Mouse (Mus musculus) lung, postnatal 25 days (tissue): ENCODE data around the gene Olfr618.
"Not testable (repeated sequence)": the region's sequence is repeated elsewhere in the genome, so short reads cannot be mapped to it uniquely, and the experiment has no call there.

Experiments
- DNase-seq: peaks from one replicate; pipeline ENCODE4 v3.0.0; 2022; ENCODE audit warnings: low spot score

The Olfr618 gene

DNA sequence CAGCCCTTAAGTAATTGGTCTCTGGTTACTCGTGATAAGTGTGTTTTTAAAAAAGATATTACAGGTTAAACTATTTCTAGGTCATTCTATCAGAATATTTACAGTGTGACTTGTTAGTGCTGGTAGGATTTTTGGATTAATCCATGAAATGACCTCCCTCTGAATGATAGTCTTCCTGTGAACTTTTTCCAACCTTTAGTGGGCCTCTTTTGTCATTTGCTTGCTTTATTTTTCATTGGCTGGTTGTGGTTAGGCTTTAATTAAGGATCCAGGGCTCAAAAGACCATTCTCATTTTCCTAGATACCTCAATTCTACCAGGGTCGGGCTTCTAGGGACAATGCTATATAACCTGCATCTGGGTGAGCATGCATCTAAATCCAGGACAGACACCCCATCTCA lies at the start of gene Olfr618:
Olfr618 (plus strand) TSS at position 301 of the 400 bp plus-strand sequence.
- no peak for DNase-seq

DNA sequence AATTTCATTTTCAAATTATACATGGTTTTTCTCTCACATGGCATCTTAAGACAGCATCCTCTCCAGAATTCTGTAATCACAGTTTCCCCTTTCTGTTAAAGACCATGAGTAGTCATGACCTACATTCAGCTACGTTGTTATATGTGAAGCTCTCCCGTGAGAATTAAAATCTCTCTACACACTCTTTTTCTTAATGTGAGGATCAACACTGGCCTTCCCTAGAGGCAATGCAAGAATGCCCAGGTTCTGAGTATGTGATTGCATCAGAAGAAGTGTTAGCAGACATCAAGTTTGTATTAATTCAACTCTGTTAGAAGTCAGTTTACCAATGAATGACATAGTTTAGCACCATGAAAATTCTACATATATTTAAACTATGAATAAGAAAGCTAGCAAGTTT lies 47.3 kb upstream of the Olfr618 start, which contains the start of gene Olfr612:
Olfr612 (minus strand) TSS at position 101 of the 400 bp plus-strand sequence.
- not testable (repeated sequence) for DNase-seq

DNA sequence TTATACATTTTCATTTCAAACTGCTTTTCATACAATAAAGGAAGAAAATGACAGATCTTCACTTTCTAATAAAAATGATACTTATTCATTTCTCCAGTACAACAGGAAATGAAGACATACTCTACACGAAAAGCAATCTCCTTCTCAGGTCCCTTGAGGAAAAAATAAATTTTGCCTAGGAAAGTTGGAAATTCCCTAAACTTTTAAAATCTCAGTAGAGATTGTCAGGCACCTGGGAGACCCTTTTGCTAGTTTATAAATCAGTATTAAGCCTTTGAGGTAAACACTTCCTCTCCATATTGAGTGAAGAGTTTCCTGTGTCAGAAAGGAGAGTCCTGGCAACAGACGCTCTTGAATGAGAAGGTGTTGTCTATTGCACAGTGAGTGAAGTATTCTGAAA lies 42.1 kb upstream of the Olfr618 start, which contains the start of gene Olfr613:
Olfr613 (plus strand) TSS at position 301 of the 400 bp plus-strand sequence.
- DNase-seq, result no peak

DNA sequence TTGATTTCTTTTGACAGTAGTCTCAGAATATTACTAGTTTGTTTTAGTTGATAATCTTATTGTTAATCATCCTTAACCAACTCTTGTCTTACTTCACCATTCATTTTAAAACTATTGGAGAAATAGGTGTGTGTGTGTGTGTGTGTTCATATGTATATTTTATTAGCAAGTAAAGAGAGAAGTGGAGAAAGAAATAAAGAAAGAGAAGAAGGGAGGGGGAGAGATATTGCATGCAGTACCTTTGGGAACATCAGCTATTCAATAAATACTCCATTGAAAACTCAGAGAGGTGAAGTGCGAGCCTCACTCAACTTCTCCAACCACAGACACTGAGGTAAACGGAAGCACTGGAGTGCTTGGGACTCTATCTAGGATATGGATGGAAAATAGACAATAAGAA lies 34.1 kb upstream of the Olfr618 start, which contains the start of gene Olfr615:
Olfr615 (plus strand) TSS at position 301 of the 400 bp plus-strand sequence.
- DNase-seq, result no peak

DNA sequence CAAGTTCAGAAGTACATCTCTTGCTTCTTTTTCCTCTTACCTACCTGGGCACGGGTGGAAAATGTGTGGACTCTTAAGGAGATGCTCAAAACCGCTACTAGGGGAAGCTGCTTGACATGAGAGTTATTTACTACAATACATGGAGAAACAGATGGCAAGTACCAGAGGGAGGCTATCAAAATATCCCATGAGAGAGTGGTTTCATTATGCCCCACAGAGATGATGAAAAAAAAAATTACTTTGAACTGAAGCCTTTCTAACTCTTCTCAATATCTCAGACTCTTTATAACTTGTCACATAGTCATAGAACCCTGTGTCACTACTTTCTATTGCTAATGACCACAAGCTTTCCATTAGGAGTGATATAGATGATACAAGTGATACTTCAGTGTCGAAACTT lies 20.9 kb upstream of the Olfr618 start, which contains the start of gene Olfr616:
Olfr616 (minus strand) TSS at position 101 of the 400 bp plus-strand sequence.
- no peak for DNase-seq

DNA sequence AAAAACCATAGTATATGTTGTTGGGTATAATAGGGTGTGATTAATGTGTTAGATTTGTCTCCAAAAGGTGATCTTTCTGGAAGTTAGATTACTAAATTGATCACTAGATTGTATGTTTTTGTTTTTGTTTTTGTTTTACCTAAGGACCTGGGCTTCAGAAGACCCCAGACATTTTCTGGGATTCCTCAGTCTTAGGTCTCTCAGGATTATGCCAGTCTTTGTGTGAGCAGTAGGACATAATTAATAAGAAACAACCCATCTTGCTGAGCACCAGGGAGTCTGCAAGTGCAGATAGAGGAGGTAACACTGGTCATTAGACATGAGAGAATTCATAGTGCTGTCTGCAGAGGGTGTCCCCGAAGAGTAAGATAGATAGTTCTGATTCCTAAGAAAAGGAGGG lies 17.1 kb upstream of the Olfr618 start, which contains the start of gene Olfr617:
Olfr617 (plus strand) TSS at position 301 of the 400 bp plus-strand sequence.
- no peak for DNase-seq

DNA sequence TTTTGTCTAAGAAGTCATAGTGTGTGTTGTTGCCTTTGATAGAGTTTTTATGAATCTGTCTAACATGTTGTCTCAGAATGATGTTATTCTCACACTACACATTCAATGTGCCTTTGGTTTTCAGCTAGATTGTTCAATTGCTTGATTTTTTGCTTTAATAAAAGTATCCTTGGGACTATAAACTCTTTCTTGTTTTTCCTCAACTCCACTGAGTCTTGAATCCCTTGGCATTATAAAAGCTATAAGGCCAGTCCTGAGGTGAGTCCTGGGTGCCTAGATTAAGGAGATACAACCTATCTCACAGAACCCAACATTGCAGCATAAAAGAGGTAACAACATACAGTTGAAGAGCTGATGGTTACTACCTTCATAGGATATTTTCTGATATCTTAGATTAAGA lies 10.4 kb downstream of the Olfr618 start, which contains the start of gene Olfr619:
Olfr619 (plus strand) TSS at position 301 of the 400 bp plus-strand sequence.
- DNase-seq, result no peak

DNA sequence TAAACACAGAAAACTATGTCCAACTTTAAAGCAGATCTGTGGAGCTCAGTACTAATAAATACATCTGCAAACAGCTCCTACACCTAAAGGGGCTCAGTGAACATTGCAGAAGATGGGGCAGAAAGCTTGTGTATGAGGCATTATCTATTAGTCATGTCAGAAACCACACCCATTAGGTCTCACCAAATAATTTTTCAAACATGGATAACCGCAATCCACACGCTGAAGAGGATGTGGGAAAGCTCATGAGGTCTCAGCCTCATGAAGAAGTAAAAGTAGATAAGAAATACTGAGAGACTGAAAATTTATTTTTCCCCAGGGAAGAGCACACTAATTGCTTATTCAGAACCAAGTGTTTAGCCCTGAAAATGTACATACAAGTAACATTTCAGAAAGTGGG lies 17.5 kb downstream of the Olfr618 start:
- no peak for DNase-seq

DNA sequence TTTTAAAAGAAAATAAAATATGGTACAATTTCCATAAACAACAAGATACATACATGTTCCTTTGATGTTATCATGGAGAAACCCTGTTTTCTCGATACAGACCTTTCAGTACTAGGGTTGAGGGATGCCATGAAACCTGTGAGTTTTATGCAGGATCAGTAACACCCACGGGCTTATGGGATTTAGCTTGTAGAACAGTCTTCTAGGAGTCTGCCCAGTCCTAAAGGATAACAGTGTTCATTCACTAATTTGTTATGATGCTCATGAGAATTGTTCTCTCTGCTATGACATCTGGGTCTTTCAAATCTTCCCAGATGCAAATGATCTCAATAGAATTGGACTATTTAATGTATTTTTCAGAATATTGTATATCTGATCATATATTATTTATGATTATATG lies 22.5 kb downstream of the Olfr618 start, which contains the start of gene Olfr620:
Olfr620 (minus strand) TSS at position 101 of the 400 bp plus-strand sequence.
- DNase-seq, result no peak

DNA sequence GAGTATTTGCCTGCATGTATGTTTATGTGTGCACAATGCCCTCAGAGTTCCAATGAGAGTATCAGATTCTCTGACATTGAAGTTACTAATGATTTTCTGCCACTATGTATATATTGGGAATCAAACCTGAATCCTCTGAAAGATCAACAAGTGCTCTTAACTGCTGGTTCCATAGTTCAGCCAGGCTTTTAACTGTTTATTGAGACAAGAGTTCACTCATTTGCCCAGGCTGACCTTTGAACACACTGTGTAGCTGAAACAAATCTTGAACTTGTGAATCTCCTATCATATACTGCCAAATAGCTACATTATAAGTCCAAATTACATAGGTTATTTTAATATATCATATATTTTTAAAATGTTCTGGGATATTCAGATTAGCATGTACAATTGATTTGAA lies 46.9 kb downstream of the Olfr618 start:
- DNase-seq, result no peak

DNA sequence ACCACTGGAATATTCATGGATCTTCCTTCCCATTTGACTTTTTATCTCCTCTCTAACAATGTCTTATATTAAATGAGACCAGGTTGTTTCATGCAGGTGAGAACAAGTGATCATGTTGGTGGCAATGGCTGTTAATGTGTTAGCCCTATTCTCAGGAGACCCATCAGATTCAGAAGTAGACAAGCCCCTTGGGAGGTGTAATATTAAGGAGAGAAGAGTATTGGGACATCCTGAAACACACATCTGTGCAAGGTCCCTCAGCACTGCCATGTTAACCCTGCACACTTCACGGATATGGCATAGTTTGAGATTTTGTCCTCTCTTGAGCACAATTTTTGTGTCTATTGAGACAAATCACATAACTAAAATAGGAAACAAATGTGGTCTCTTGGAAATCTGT lies 52.7 kb downstream of the Olfr618 start, which contains the start of gene Olfr622:
Olfr622 (minus strand) TSS at position 101 of the 400 bp plus-strand sequence.
- DNase-seq, result no peak

DNA sequence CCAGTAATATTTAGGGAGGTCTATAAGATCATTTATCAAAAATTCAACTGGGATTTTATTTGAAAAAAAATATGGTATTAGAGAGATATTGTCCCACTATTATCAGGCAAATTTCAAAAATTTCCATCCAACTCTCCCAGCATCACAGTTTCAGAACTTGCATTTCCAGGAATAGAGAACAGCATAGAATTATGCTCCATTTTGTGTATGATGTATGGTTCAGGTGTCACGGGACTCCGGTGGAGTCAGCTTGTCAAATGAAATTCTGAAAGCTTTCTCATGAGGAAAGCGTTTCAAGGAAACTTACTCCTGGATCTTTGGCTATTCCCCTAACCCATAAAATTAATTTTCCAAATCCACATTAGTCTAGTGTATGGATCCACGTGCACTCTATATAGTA lies 54.2 kb downstream of the Olfr618 start:
- no peak for DNase-seq
